Mouse (Mus musculus) heart, embryonic 10.5 days (tissue): ENCODE measurements around the gene Slc9a8. TPM values are rescaled to one million over a fixed set of nuclear protein-coding genes. Genes with fewer than 3 reads are reported as not detected.

Experiments
- DNase-seq: peaks from one replicate; pipeline ENCODE4 v3.0.0-alpha.2; 2017; ENCODE audit warnings: low spot score
- H3K27ac ChIP-seq: fragments of 300-500 bp; sonication (generic); 2 replicates; pipeline ENCODE4 v1.5.1; 2016; ENCODE audit warnings: mild to moderate bottlenecking
- H3K27me3 ChIP-seq: fragments of 300-500 bp; sonication (generic); 2 replicates; pipeline ENCODE4 v1.6.1; 2016; ENCODE audit warnings: mild to moderate bottlenecking; ENCODE audit not compliant: poor library complexity, insufficient read depth, severe bottlenecking
- H3K36me3 ChIP-seq: fragments of 300-500 bp; sonication (generic); 2 replicates; pipeline ENCODE4 v1.6.1; 2016; ENCODE audit warnings: mild to moderate bottlenecking, moderate library complexity
- H3K4me1 ChIP-seq: fragments of 300-500 bp; sonication (generic); 2 replicates; pipeline ENCODE4 v1.6.1; 2016; ENCODE audit warnings: mild to moderate bottlenecking
- H3K4me3 ChIP-seq: fragments of 300-500 bp; sonication (generic); 2 replicates; pipeline ENCODE4 v1.5.1; 2016; ENCODE audit warnings: mild to moderate bottlenecking, moderate library complexity
- H3K9me3 ChIP-seq: fragments of 300-500 bp; sonication (generic); 2 replicates; pipeline ENCODE4 v1.6.1; 2016; ENCODE audit warnings: mild to moderate bottlenecking, moderate library complexity
- WGBS: fragments of 180-500 bp; shearing (Covaris S2); methylation state at CpG from one replicate; pipeline ENCODE4 v1.1.7; 2016; 5-methylcytosine and 5-hydroxymethylcytosine counted together
- polyA plus RNA-seq: library from polyadenylated mRNA; unstranded; fragments of >200 nt; fragmentation: Nextera tagmentation; extraction: Ambion mirVana; gene quantifications from 2 replicates; pipeline ENCODE4 v1.2.1, GENCODE M21; 2016

Slc9a8 gene
- polyA plus RNA-seq, 1 experiment from 2014 or later: 23.0 TPM

GRCm38 (mm10) chr2:167497272-167497671 lies 75.8 kb downstream of the Slc9a8 start:
- 80% methylated on average over 5 of the region's 5 CpGs for WGBS
- H3K36me3 ChIP-seq: peaks cover 8% of the 10 kb centered on the region
- H3K4me1 ChIP-seq: no peaks in the 10 kb centered on the region; the same call in 1 of the 2 replicates
- H3K4me3 ChIP-seq: no peak overlapping the region
- H3K27ac ChIP-seq: no peak overlapping the region
- H3K27me3 ChIP-seq: no peaks in the 10 kb centered on the region
- DNase-seq: no peak
- no peaks in the 10 kb centered on the region for H3K9me3 ChIP-seq

DNA sequence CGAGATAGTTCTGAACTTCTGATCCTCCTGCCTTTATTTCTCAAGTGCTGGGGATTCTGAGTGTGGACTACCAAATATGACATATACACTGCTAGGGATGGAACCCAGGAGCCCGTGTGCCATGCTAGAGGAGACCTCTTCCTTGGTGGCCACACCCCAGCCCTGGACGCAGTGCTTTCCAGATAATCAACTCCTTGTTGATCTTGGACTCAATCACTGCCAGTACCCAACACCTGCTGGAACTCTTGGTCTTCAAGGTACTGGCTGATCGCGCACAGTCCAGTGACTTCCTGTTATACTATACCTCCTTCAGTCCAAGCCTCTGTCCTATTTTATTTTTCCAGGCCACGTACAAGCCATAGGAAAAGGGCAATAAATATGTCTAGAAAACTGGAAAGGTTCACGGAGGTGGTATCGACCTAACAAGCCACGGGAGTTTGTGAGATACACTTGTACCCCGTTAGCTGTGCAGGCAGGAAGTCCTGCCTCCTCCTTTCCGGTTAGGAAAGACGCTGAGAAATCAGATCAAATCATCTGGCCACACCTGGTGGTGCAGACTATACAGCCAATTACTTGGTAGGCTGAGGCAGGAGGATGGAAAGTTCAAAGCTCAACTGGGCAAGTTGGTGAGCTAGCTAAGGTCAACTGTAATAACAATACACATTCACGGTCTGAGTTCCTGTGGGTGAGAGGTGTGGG lies 81.2 kb downstream of the Slc9a8 start:
- peak overlapping the region; percentile 98 for H3K27ac ChIP-seq
- DNase-seq: no peak
- no peaks in the 10 kb centered on the region for H3K27me3 ChIP-seq
- H3K9me3 ChIP-seq: no peaks in the 10 kb centered on the region
- 40% methylated on average over 13 of the region's 13 CpGs for WGBS
- peaks cover 11% of the 10 kb centered on the region for H3K36me3 ChIP-seq
- peaks cover 42% of the 10 kb centered on the region for H3K4me1 ChIP-seq
- H3K4me3 ChIP-seq: peak overlapping the region; percentile 89

DNA sequence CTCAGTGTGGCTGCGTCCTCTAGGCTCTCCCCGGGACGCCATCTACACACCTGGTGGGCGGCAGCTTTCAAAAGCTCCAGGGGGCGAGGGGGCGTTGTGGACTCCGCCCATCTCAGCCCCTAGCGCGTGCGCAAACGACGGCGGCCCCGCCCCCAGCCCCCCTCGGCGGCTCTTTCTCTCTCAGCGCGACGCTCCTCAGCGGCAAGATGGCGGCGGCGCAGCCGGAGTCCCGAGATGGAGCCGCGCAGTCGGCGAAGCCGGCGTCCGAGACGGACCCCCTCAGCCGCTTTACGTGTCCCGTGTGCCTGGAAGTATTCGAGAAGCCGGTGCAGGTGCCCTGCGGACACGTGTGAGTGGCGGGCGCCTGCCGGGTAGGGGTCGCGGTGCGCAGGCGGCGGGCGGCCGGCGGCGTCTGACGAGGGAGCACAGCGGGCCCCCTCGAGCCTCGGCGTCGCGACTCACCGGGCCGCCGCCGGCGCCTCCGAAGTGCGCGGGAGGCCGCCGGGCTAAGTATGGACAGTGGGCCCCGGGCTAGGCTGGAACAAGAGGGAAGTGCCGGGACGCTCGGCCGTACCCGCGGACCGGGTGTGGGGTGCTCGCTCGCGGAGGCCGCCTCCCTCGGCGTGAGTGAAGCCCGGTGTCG lies 81.9 kb downstream of the Slc9a8 start:
- Histone ChIP-seq H3K4me1 (peaks cover 42% of the 10 kb centered on the region), H3K36me3 (peaks cover 18% of the 10 kb centered on the region), H3K4me3 (peak overlapping the region; percentile 89), H3K27me3 (no peaks in the 10 kb centered on the region), H3K27ac (peak overlapping the region; percentile 98), H3K9me3 (no peaks in the 10 kb centered on the region)
- DNase-seq: peak; percentile 92
- WGBS: under 1% methylated on average over 85 of the region's 85 CpGs

DNA sequence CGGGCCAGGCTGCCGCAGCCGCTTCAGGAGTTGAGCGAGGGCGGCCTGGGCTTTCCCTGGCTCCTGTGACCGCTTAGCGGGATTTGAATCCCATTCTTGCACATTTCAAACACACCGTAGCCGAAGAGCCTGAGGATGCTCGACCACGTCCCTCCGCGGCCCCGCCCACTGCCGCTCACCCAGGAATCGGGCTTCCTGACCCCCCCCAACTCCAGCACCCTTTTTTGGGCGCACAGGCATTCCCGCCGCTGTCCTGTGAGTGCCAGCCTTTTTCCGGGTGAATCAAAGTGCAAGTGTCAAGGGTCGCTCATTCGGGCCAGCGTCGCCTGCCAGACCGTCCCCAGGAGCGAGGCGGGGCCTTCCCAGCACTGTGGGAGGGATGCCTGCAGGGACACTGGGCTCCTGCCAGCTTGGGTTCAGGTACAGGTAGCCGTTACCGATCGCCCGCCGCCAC lies 82.4 kb downstream of the Slc9a8 start:
- DNase-seq: no peak
- Histone ChIP-seq H3K9me3 (no peaks in the 10 kb centered on the region), H3K36me3 (peaks cover 23% of the 10 kb centered on the region), H3K4me1 (peaks cover 42% of the 10 kb centered on the region), H3K4me3 (peak overlapping the region; percentile 89), H3K27me3 (no peaks in the 10 kb centered on the region), H3K27ac (peak overlapping the region; percentile 98)
- WGBS: under 1% methylated on average over 32 of the region's 32 CpGs

- peaks cover 43% of the 10 kb centered on the region for H3K4me1 ChIP-seq
- H3K4me3 ChIP-seq: no peak overlapping the region
- H3K36me3 ChIP-seq: peaks cover 33% of the 10 kb centered on the region
Observed at GRCm38 (mm10) chr2:167505127-167505526, 83.6 kb downstream of the Slc9a8 start.

DNA sequence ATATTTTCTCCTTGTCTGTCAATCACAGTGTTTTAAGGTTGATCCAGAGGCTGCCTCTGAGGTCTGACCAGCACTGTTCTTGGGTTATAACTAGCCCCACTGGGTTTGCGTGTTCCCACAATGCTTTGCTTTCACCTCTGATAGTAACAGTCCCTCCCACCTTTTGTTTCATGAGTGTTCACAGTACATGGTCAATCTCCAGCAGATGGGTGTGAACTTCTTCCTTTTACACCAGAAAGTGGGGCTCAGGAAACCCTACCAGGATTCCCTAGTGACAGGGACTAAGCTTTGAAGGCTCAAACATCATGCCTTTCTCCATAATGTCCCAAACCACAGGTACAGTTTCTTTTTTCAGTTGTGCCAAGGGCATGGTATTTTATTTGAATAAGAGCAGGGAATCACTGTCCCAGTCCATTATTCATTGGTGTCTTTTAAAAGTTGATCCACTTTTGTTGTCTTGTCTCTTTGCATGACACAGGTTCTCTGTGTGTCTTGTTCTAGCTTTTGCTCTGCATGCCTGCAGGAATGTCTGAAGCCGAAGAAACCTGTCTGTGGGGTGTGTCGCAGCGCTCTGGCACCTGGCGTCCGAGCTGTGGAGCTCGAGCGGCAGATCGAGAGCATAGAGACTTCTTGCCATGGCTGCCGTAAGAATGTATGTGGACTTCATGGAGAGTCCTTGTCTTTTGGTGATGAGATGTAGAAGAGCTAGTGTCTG lies 85.2 kb downstream of the Slc9a8 start:
- peaks cover 52% of the 10 kb centered on the region for H3K4me1 ChIP-seq

More at GRCm38 (mm10) chr2:167505127-167505526, 83.6 kb downstream of the Slc9a8 start:
- Histone ChIP-seq H3K27ac (no peak overlapping the region), H3K9me3 (no peaks in the 10 kb centered on the region), H3K27me3 (no peaks in the 10 kb centered on the region)
- DNase-seq: no peak
- WGBS: 87% methylated on average over 3 of the region's 3 CpGs

DNA sequence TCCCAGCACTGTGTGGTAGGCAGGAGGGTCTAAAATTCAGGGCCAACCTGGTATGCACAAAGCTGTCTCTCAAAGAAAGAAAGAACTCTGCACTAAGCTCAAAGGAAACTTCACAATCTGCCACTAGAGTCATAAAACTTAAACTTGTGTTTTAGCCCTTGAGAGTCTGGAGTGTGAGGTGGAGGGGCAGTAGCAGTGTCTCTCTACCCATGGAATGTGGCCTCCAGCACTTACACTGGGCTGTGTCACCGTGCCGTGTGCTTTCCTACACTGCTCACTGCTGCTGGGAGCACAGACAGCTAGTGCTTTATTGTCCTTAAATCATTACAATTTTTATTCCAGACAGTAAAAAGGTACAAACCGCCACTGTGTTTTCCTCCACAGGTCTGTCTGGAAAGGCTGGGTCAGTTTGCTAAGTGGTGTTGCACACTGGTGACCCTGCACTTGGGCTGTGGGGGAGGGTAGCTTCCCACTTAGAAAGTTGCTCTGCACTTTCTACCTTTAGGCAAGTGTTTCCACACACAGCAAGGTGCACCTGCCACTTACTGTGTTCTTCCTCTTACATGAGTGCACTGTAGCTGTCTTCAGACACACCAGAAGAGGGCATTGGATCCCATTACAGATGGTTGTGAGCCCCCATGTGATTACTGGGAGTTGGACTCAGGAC lies 86.3 kb downstream of the Slc9a8 start:
- Histone ChIP-seq H3K4me3 (no peak overlapping the region), H3K9me3 (no peaks in the 10 kb centered on the region), H3K4me1 (peaks cover 51% of the 10 kb centered on the region), H3K36me3 (peaks cover 60% of the 10 kb centered on the region), H3K27me3 (no peaks in the 10 kb centered on the region), H3K27ac (no peak overlapping the region)
- 82% methylated on average over 3 of the region's 3 CpGs for WGBS
- no peak for DNase-seq

More for the DNA sequence above, 85.2 kb downstream of the Slc9a8 start:
- H3K27ac ChIP-seq: no peak overlapping the region
- no peak for DNase-seq
- H3K36me3 ChIP-seq: peaks cover 49% of the 10 kb centered on the region
- no peaks in the 10 kb centered on the region for H3K9me3 ChIP-seq
- no peak overlapping the region for H3K4me3 ChIP-seq
- 96% methylated on average over 10 of the region's 10 CpGs for WGBS
- no peaks in the 10 kb centered on the region for H3K27me3 ChIP-seq

GRCm38 (mm10) chr2:167508569-167508968 lies 87.1 kb downstream of the Slc9a8 start:
- H3K36me3 ChIP-seq: peaks cover 68% of the 10 kb centered on the region
- peaks cover 46% of the 10 kb centered on the region for H3K4me1 ChIP-seq
- no peaks in the 10 kb centered on the region for H3K27me3 ChIP-seq
- DNase-seq: no peak
- 91% methylated on average over 4 of the region's 4 CpGs for WGBS
- H3K4me3 ChIP-seq: no peak overlapping the region
- no peaks in the 10 kb centered on the region for H3K9me3 ChIP-seq
- no peak overlapping the region for H3K27ac ChIP-seq

DNA sequence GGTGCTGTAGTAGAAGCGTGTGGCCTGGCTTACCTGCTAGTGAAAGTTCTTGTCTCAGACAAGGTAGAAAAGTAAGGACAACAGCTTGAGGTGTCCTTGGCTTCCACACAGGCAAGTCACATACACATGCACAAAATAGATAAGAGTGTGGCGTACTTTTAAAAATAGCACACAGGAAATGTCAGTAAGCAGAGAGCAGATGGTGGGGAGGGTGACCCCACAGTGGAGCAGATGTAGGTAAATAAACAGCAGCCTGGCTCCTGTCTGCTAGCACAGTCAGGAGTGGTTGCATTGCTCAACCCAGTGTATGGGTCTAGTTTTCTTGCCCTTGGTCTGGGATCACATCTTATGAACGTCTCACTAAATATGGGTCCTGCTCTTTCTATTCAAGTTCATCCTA lies 89.0 kb downstream of the Slc9a8 start:
- no peak for DNase-seq
- no peaks in the 10 kb centered on the region for H3K9me3 ChIP-seq
- H3K27ac ChIP-seq: peak overlapping the region; percentile 69; the same call in 1 of the 2 replicates
- H3K27me3 ChIP-seq: no peaks in the 10 kb centered on the region
- H3K4me3 ChIP-seq: peak overlapping the region; percentile 22; the same call in 1 of the 2 replicates
- 53% methylated on average over 3 of the region's 3 CpGs for WGBS
- H3K4me1 ChIP-seq: peaks cover 28% of the 10 kb centered on the region
- H3K36me3 ChIP-seq: peaks cover 87% of the 10 kb centered on the region

- H3K36me3 ChIP-seq: peaks cover 98% of the 10 kb centered on the region
- no peaks in the 10 kb centered on the region for H3K9me3 ChIP-seq
- peaks cover 12% of the 10 kb centered on the region for H3K4me1 ChIP-seq
- no peak overlapping the region for H3K4me3 ChIP-seq
- H3K27ac ChIP-seq: no peak overlapping the region
- no peak for DNase-seq
- H3K27me3 ChIP-seq: no peaks in the 10 kb centered on the region
- WGBS: 93% methylated on average over 9 of the region's 9 CpGs
Observed at GRCm38 (mm10) chr2:167512365-167512764, 90.9 kb downstream of the Slc9a8 start.

- Histone ChIP-seq H3K27me3 (no peaks in the 10 kb centered on the region), H3K4me1 (peaks cover 10% of the 10 kb centered on the region), H3K27ac (no peak overlapping the region), H3K36me3 (peaks cover 98% of the 10 kb centered on the region), H3K4me3 (no peak overlapping the region), H3K9me3 (no peaks in the 10 kb centered on the region)
- 86% methylated on average over 5 of the region's 5 CpGs for WGBS
- no peak for DNase-seq
Observed at GRCm38 (mm10) chr2:167512970-167513369, 91.5 kb downstream of the Slc9a8 start.

GRCm38 (mm10) chr2:167514641-167515040 lies 93.1 kb downstream of the Slc9a8 start:
- Histone ChIP-seq H3K27ac (no peak overlapping the region), H3K36me3 (peaks cover 91% of the 10 kb centered on the region), H3K4me1 (peaks cover 10% of the 10 kb centered on the region), H3K27me3 (no peaks in the 10 kb centered on the region), H3K9me3 (no peaks in the 10 kb centered on the region), H3K4me3 (no peak overlapping the region)
- 96% methylated on average over 4 of the region's 4 CpGs for WGBS
- no peak for DNase-seq
